ENCODE assay signal across 8 mouse cellular contexts in genomic region chr9:35267976-35268715, GRCm38 (mm10). TPM values are rescaled to one million over a fixed set of nuclear protein-coding genes. Genes with fewer than 3 reads are reported as not detected.
DNase-seq lines count a peak whose midpoint lies in the region; ATAC-seq and TF ChIP-seq lines count a peak whose summit lies in the region.

No protein-coding gene starts in this region.

- WGBS in heart, embryonic 13.5 days: 2% methylated on average over 21 of the region's 21 CpGs
- 2% methylated on average over 21 of the region's 21 CpGs for WGBS in limb, embryonic 10.5 days
- WGBS in neural tube, embryonic 14.5 days: 2% methylated on average over 21 of the region's 21 CpGs

- H3K9me3 ChIP-seq in heart, embryonic 13.5 days: no peaks in the 10 kb centered on the region
- H3K9me3 ChIP-seq in ES-E14 (ENCODE audit: control insufficient read depth, insufficient read depth, low read depth, low read length): no peaks in the 10 kb centered on the region
- no peaks in the 10 kb centered on the region for H3K9me3 ChIP-seq in limb, embryonic 10.5 days (replicated peaks)
- no peaks in the 10 kb centered on the region for H3K9me3 ChIP-seq in neural tube, embryonic 14.5 days (ENCODE audit: control insufficient read depth, low read length)

- H3K36me3 ChIP-seq in heart, embryonic 13.5 days: peaks cover 36% of the 10 kb centered on the region
- H3K36me3 ChIP-seq in ES-E14 (ENCODE audit: control insufficient read depth, insufficient read depth, low read length, poor library complexity, severe bottlenecking): peaks cover 10% of the 10 kb centered on the region
- peaks cover 35% of the 10 kb centered on the region for H3K36me3 ChIP-seq in limb, embryonic 10.5 days
- H3K36me3 ChIP-seq in neural tube, embryonic 14.5 days (ENCODE audit: control insufficient read depth, insufficient read depth, low read length): peaks cover 6% of the 10 kb centered on the region; the same call in 1 of the 2 replicates

- in situ Hi-C loops in ES-E14 (cut with MboI; ENCODE audit: low sequenced_read_pairs in 2 of 2, unreplicated experiment in 2 of 2): no loop called here

- peak overlapping the region; percentile 79 for H3K27ac ChIP-seq in heart, embryonic 13.5 days (replicated peaks)
- no peak overlapping the region for H3K27ac ChIP-seq in ES-E14 (ENCODE audit: insufficient read depth, low read depth, low read length, poor library complexity, severe bottlenecking)
- peak overlapping the region; percentile 90 for H3K27ac ChIP-seq in limb, embryonic 10.5 days
- H3K27ac ChIP-seq in neural tube, embryonic 14.5 days (ENCODE audit: low read depth, low read length): peak overlapping the region; percentile 71

- peak overlapping the region; percentile 91 for H3K9ac ChIP-seq in heart, embryonic 13.5 days
- H3K9ac ChIP-seq in ES-E14 (ENCODE audit: insufficient read depth, low read depth, low read length, poor library complexity, severe bottlenecking): peak overlapping the region; percentile 82
- peak overlapping the region; percentile 65 for H3K9ac ChIP-seq in neural tube, embryonic 14.5 days (replicated peaks; ENCODE audit: low read depth, low read length)

- ATAC-seq in heart, embryonic 13.5 days (ENCODE audit: extremely low read depth, insufficient number of reproducible peaks, low FRiP score, low TSS enrichment): no peak
- peak; percentile 24 for ATAC-seq in erythroblast, adult 5-6 weeks (replicated peaks; ENCODE audit: low FRiP score, poor library complexity, severe bottlenecking)
- ATAC-seq in neural tube, embryonic 14.5 days (ENCODE audit: low read depth): peak; percentile 69

- peak overlapping the region; percentile 94 for H3K4me2 ChIP-seq in heart, embryonic 13.5 days
- H3K4me2 ChIP-seq in neural tube, embryonic 14.5 days (ENCODE audit: low read depth, low read length): peak overlapping the region; percentile 78

- intact Hi-C loops in heart, postnatal 10 days (cut with DNase I): loop anchor here (2.0 kb wide), 1 partner anchor 57 kb away; the partner anchor contains the start of gene Foxred1

- no peak for DNase-seq in heart, postnatal 10 days
- DNase-seq in ES-E14 (ENCODE audit: low read depth, low spot score): no peak
- no peak for DNase-seq in limb, embryonic 10.5 days (ENCODE audit: low spot score)
- no peak for DNase-seq in natural killer cell, adult 2 months (ENCODE audit: low spot score in 2 of 2)
- DNase-seq in adrenal gland, postnatal 25 days: no peak

- no peaks in the 10 kb centered on the region for H3K27me3 ChIP-seq in heart, embryonic 13.5 days (replicated peaks)
- no peaks in the 10 kb centered on the region for H3K27me3 ChIP-seq in limb, embryonic 10.5 days (ENCODE audit: low read depth, poor library complexity, severe bottlenecking)
- H3K27me3 ChIP-seq in neural tube, embryonic 14.5 days (ENCODE audit: control insufficient read depth, insufficient read depth, low read length): no peaks in the 10 kb centered on the region

- H3K4me1 ChIP-seq in heart, embryonic 13.5 days: peaks cover 31% of the 10 kb centered on the region
- 0 out of 4 replicates have a peak, but pooled peaks cover 0 to 2% of the 10 kb centered on the region in 2 experiments for H3K4me1 ChIP-seq in ES-E14 (ENCODE audit: control insufficient read depth in 2 of 2, insufficient read depth in 2 of 2, low read length in 2 of 2, poor library complexity in 1 of 2)
- peaks cover 15% of the 10 kb centered on the region for H3K4me1 ChIP-seq in limb, embryonic 10.5 days
- peaks cover 9% of the 10 kb centered on the region; the same call in 1 of the 2 replicates for H3K4me1 ChIP-seq in neural tube, embryonic 14.5 days (ENCODE audit: control insufficient read depth, insufficient read depth, low read length)

- H3K4me3 ChIP-seq in heart, embryonic 13.5 days: peak overlapping the region; percentile 81
- peak overlapping the region; percentile 77 to 95 for H3K4me3 ChIP-seq in ES-E14 (ENCODE audit: insufficient read depth in 1 of 2, low read depth in 1 of 2, low read length in 2 of 2, poor library complexity in 1 of 2, severe bottlenecking in 1 of 2)
- peak overlapping the region; percentile 84 for H3K4me3 ChIP-seq in limb, embryonic 10.5 days
- peak overlapping the region; percentile 78 for H3K4me3 ChIP-seq in neural tube, embryonic 14.5 days (ENCODE audit: low read depth, low read length)

TF ChIP-seq in ES-E14, 5 proteins besides CTCF, POLR2A, EP300 and RAD21:
- TF ChIP-seq HCFC1 (IDR thresholded peaks at IDR 0.05; ENCODE audit: borderline replicate concordance, insufficient read depth, low read length) (no peak), MAFK (IDR thresholded peaks at IDR 0.05; ENCODE audit: insufficient read depth, low read depth, low read length) (no peak), ZNF384 (IDR thresholded peaks at IDR 0.05; ENCODE audit: low read depth, low read length) (no peak), CHD2 (IDR thresholded peaks at IDR 0.05; ENCODE audit: low read depth, low read length) (no peak), ZC3H11A (IDR thresholded peaks at IDR 0.05; ENCODE audit: borderline replicate concordance, low read depth, low read length) (no peak)
TF ChIP-seq in ES-E14: peak in this region for 0.

RNA-seq across cellular contexts. Expression of gene Rpusd4, which starts 0.5 kb away (rescaled TPM):
- polyA plus RNA-seq in heart, embryonic 13.5 days (2015; fragmentation: Nextera tagmentation; extraction: Ambion mirVana): 19.4 and 22.1 TPM in 2 replicates
- total RNA-seq in heart, postnatal 10 days (2021): 10 to 100 TPM; 10.1 to 11.9 TPM
- total RNA-seq in ES-E14 (2012; rRNA removed): 28.8 and 32.0 TPM in 2 replicates
- total RNA-seq in erythroblast, adult 5-6 weeks (2015; ENCODE audit: low replicate concordance): 3.3 and 9.4 TPM in 2 replicates
- 0.77 and 2.0 TPM in 2 replicates for total RNA-seq in erythroblast, adult 5-6 weeks (2017; ENCODE audit: low replicate concordance)
- polyA plus RNA-seq in limb, embryonic 10.5 days (2016; fragmentation: Nextera tagmentation; extraction: Ambion mirVana): 35.6 and 36.8 TPM in 2 replicates
- polyA plus RNA-seq in neural tube, embryonic 14.5 days (2014; fragmentation: Nextera tagmentation; extraction: Ambion mirVana): 15.8 and 19.0 TPM in 2 replicates
- total RNA-seq in adrenal gland, postnatal 25 days (2021): 18.1 and 19.8 TPM in 2 replicates

RNA-seq across cellular contexts. Expression of gene Fam118b, which starts 0.5 kb away (rescaled TPM):
- polyA plus RNA-seq in heart, embryonic 13.5 days (2015; fragmentation: Nextera tagmentation; extraction: Ambion mirVana): 26.9 and 28.1 TPM in 2 replicates
- total RNA-seq in heart, postnatal 10 days (2021): 10 to 100 TPM; 14.3 to 16.7 TPM
- 19.3 and 26.9 TPM in 2 replicates for total RNA-seq in ES-E14 (2012; rRNA removed)
- 3.3 and 10.7 TPM in 2 replicates for total RNA-seq in erythroblast, adult 5-6 weeks (2015; ENCODE audit: low replicate concordance)
- 2.8 and 4.2 TPM in 2 replicates for total RNA-seq in erythroblast, adult 5-6 weeks (2017; ENCODE audit: low replicate concordance)
- 62.6 and 66.7 TPM in 2 replicates for polyA plus RNA-seq in limb, embryonic 10.5 days (2016; fragmentation: Nextera tagmentation; extraction: Ambion mirVana)
- 55.1 and 60.6 TPM in 2 replicates for polyA plus RNA-seq in neural tube, embryonic 14.5 days (2014; fragmentation: Nextera tagmentation; extraction: Ambion mirVana)
- total RNA-seq in adrenal gland, postnatal 25 days (2021): 12.7 and 13.6 TPM in 2 replicates

RNA-seq across cellular contexts. Expression of gene Foxred1, which starts 57.3 kb away (rescaled TPM):
- polyA plus RNA-seq in heart, embryonic 13.5 days (2015; fragmentation: Nextera tagmentation; extraction: Ambion mirVana): 59.1 and 63.7 TPM in 2 replicates
- total RNA-seq in heart, postnatal 10 days (2021): 10 to 100 TPM; 82.4 to 91.3 TPM
- total RNA-seq in ES-E14 (2012; rRNA removed): 40.6 and 47.1 TPM in 2 replicates
- 4.8 and 9.0 TPM in 2 replicates for total RNA-seq in erythroblast, adult 5-6 weeks (2015; ENCODE audit: low replicate concordance)
- 7.3 and 10.7 TPM in 2 replicates for total RNA-seq in erythroblast, adult 5-6 weeks (2017; ENCODE audit: low replicate concordance)
- 56.7 and 57.1 TPM in 2 replicates for polyA plus RNA-seq in limb, embryonic 10.5 days (2016; fragmentation: Nextera tagmentation; extraction: Ambion mirVana)
- polyA plus RNA-seq in neural tube, embryonic 14.5 days (2014; fragmentation: Nextera tagmentation; extraction: Ambion mirVana): 39.3 and 44.2 TPM in 2 replicates
- 46.6 and 57.8 TPM in 2 replicates for total RNA-seq in adrenal gland, postnatal 25 days (2021)
